Mouse (Mus musculus) myocyte (in vitro differentiated cells): ENCODE results near the gene Tmem201.

Experiments used
- CEBPB ChIP-seq: IDR thresholded peaks from 2 replicates; pipeline ENCODE4 v1.6.1; 2011; ENCODE audit warnings: mild to moderate bottlenecking, moderate library complexity; ENCODE audit not compliant: poor library complexity, insufficient read depth, severe bottlenecking
- E2F4 ChIP-seq: IDR thresholded peaks from one replicate; pipeline ENCODE4 v1.6.1; 2011; ENCODE audit warnings: mild to moderate bottlenecking, control low read depth, moderate library complexity; ENCODE audit not compliant: insufficient read depth
- MAX ChIP-seq: IDR thresholded peaks from one replicate; pipeline ENCODE4 v1.6.1; 2011; ENCODE audit warnings: low read depth, mild to moderate bottlenecking, control low read depth
- MYOG ChIP-seq, 3 experiments: IDR thresholded peaks; one replicate each; pipeline ENCODE4 v1.6.1; 2011; ENCODE audit warnings: control low read depth in 2 of 3, low read depth in 2 of 3, mild to moderate bottlenecking in 2 of 3; ENCODE audit not compliant: insufficient read length in 2 of 3, control insufficient read depth in 1 of 3, insufficient read depth in 1 of 3
- POLR2A ChIP-seq: IDR thresholded peaks from one replicate; pipeline ENCODE4 v1.6.1; 2011; ENCODE audit warnings: low read depth, mild to moderate bottlenecking, control low read depth, moderate library complexity; ENCODE audit not compliant: insufficient read length
- POLR2AphosphoS2 ChIP-seq: IDR thresholded peaks from one replicate; pipeline ENCODE4 v1.6.1; 2011; ENCODE audit warnings: low read depth, control low read depth; ENCODE audit not compliant: insufficient read length
- REST ChIP-seq: IDR thresholded peaks from one replicate; pipeline ENCODE4 v1.6.1; 2011; ENCODE audit warnings: mild to moderate bottlenecking, control low read depth, moderate library complexity; ENCODE audit not compliant: insufficient read depth, insufficient read length
- SRF ChIP-seq: IDR thresholded peaks from one replicate; pipeline ENCODE4 v1.6.1; 2011; ENCODE audit warnings: low read depth; ENCODE audit not compliant: control insufficient read depth, insufficient read length
- TCF12 ChIP-seq: IDR thresholded peaks from one replicate; pipeline ENCODE4 v1.6.1; 2011; ENCODE audit warnings: mild to moderate bottlenecking, control low read depth; ENCODE audit not compliant: poor library complexity, insufficient read depth, severe bottlenecking
- TCF3 ChIP-seq: IDR thresholded peaks from one replicate; pipeline ENCODE4 v1.6.1; 2011; ENCODE audit warnings: low read depth, control low read depth; ENCODE audit not compliant: insufficient read length
- USF1 ChIP-seq: IDR thresholded peaks from one replicate; pipeline ENCODE4 v1.6.1; 2011; ENCODE audit warnings: low read depth, mild to moderate bottlenecking, control low read depth, moderate library complexity

GRCm38 (mm10) chr4:149763335-149763734, 25.5 kb upstream of the Tmem201 start:
- TF ChIP-seq E2F4 = no peak
- TF ChIP-seq MAX = no peak
- TF ChIP-seq POLR2A = no peak
- no peak for TF ChIP-seq REST
- no peak for TF ChIP-seq SRF
- no peak for TF ChIP-seq USF1
- TF ChIP-seq TCF3 = no peak
- no peak for TF ChIP-seq POLR2AphosphoS2
- TF ChIP-seq MYOG (IDR thresholded peaks at IDR 0.05; ENCODE audit: control insufficient read depth in 1 of 3, insufficient read depth in 1 of 3, insufficient read length in 2 of 3, low read depth in 2 of 3) = no peak
- no peak for TF ChIP-seq TCF12
- TF ChIP-seq CEBPB = no peak
